Mouse (Mus musculus) cerebellum, adult 2 months (tissue): ENCODE data around the gene Gm49361.

Source experiments
- CTCF ChIP-seq: fragments of 200-500 bp; IDR thresholded peaks from 2 replicates; pipeline ENCODE4 v1.5.1; 2011; ENCODE audit warnings: low read depth, mild to moderate bottlenecking, control low read depth, low read length, moderate library complexity, borderline replicate concordance; ENCODE audit not compliant: insufficient read depth
- POLR2A ChIP-seq: fragments of 200-500 bp; IDR thresholded peaks from 2 replicates; pipeline ENCODE4 v1.6.1; 2011; ENCODE audit warnings: low read length, control low read depth, borderline replicate concordance; ENCODE audit not compliant: insufficient read depth

DNA sequence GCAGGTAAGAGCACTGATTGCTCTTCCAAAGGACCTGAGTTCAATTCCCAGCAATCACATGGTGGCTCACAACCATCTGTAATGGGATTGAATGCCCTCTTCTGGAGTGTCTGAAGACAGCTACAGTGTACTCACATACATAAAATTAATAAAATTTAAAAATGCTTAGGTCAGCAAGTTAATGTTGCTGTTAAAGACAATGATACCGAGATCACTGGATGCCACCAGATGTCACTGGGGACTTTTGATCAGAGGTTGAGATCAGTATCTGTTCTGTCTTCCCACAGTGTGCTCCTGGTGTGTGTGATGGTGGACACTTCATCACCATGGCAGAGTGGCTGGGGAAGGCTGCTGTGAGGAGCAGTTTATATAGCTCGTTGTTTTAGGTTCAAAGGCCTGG is 43.4 kb upstream of the Gm49361 start:
- TF ChIP-seq CTCF (no peak), POLR2A (no peak)
